Mouse (Mus musculus) inflammation-experienced regulatory T-cells, adult 6 months (primary cell): ENCODE data around the gene Snrk. TPM values are rescaled to one million over a fixed set of nuclear protein-coding genes. Genes with fewer than 3 reads are reported as not detected.
A peak's percentile ranks its signal among the peaks of the same experiment; 100 is the strongest.

Experiments
- ATAC-seq: one replicate; pipeline ENCODE4 v1.8.0; 2017
- polyA plus RNA-seq, 3 experiments: library from polyadenylated mRNA; unstranded; fragments of 100-300 nt; shearing (Covaris generic); gene quantifications; one replicate each; pipeline ENCODE4 v1.2.1; 2017

Gene Snrk
- 10 to 100 TPM; 20.1 to 26.7 (median 25.2) TPM for polyA plus RNA-seq

DNA sequence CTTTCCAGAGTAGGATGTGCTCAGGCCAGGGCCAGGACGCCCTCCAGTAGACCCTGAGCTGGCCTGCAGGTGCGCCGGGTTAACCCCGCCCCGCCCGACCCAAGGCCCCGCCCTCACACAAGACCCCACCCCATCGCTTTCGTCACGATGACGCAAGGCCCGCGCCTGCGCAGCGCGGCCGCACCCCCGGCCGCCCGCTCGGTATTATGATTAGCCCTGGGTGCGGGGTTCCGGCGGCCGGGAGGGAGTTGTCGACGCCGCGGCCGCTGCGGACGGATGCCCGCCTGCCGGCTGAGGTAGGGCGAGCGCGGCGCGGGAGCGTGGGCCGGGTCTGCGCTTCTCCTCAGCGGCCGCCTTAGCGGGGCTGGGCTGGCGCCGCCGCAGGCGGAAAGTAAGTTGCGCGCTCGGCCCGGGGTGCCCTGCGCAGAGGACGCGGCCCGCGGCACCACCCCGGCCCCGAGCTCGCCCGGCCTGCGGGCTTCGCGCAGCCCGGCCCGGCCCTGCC lies at the start of gene Snrk:
Gene Snrk, plus strand, starts transcription at position 155 of the 505 bp plus-strand sequence.
- ATAC-seq, result peak; percentile 85

DNA sequence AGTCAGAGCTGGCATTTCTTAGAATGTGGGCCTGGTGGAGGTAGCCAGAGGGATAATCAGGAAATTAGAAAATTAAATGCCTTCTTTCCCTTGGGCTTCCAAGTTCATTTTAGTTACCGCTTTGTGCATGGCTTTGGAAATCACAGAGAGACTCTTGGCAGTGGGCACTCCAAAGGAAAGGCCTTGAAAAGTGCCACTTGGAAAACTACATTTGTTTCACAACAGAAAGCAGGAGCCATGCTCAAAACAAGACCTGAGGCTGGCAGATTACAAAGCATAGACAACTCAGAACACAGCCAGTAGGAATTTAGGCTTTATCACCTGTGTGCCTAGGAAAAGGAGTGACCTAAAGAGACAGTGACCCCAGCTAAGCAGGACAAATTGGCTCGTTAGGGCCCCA lies 49.4 kb upstream of the Snrk start:
- no peak for ATAC-seq

DNA sequence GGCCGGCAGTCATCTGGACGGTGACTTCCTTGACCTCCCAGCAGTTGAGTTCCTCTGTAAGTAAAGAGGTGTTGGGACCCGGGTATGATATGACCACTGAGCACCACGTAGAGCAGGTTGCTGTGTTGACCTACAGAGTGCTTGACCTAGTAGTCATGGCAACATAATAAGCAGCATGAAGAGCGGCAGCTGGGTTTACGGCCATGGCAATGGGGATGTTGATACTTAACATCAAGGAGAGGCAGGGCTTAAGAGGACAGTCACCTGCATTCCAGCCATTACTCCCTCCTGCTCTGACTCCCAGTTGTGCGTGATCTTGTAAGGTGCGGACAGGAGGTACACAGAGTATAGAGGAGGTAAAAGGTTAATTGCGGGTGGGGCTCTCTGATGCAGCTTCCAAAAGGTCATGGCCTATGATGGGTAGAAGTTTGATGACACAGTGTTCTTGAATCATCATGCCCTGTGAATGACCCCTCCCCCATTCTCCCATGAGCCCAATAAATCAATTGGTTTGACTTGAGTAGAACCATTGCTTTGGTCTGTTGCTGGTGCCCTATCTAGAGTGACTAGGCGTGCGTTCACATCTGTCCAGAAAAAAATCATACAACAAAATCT lies 47.4 kb upstream of the Snrk start:
- ATAC-seq, result no peak

DNA sequence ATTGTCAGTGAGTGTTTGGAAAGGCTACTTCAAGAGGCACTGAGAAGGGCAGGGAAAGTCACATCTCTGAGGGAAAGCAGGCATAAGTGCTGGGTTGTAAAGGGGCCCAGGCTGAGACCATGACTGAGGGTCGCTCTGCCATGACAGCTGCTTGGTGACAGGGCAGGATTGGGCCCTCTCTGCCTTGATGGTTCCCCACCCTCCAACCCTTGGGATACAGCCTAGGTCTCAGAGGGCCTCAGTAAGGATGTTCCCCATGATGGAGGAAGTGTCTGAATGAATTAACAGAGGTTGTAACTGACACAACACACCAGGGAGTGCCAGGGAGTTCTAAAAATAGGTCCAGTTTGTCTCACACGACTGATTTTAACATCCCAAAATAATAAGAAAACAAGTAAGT lies 43.1 kb upstream of the Snrk start:
- no peak for ATAC-seq

DNA sequence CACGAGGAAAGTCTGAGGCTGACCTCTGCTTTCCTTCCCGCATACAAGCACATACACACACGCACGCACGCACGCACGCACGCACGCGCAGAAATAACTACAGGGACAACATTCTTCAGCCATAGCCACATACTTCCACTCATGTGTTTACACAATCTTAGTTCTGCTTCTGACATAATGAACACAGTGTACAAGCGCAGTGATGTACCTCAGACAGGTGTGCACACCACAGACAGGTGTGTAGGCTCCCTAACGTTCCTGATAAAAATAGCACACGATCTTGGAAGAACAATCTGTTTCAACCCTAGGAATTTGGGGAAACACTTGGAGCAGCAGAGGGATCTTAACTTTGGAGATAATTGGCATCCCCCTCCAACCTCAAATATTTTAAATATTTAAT lies 42.5 kb upstream of the Snrk start:
- no peak for ATAC-seq

DNA sequence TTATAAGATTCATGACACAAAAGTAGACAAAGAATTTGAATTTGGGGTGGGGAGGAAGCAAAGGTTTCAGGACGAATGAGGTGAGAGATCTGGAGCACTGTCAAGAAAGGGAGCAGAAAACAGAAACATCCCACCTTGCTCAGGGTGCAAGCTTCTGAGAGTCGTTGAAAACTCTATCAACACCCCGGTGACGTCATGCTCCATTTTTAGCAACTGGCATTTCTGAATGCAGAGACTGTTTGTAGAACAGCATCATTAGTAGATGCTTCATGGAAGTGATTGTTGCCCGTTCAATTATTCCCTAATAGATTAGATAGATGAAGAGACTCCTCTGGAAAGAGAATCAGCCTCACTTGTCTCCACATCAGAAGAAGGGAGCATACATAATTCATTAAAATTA lies 38.6 kb upstream of the Snrk start:
- no peak for ATAC-seq

DNA sequence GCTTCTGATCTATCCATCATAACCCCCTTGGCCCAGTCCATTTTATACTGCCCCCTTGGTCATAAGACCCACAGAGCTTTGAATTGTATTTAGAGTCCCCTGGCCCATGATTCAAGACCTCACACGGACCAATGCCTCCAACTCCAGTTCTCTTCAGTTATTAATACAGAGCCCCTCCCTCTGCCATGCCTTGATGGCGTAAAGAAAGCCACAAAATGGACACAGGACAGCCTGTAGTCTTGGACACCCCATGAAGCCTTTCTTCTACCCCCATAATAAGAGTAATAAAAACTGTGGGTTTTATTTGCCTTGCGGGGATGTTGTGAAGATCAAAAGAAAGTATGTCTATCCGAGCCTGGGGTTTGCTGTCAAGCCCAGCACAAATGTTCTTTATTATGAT lies 33.4 kb upstream of the Snrk start:
- ATAC-seq, result no peak

DNA sequence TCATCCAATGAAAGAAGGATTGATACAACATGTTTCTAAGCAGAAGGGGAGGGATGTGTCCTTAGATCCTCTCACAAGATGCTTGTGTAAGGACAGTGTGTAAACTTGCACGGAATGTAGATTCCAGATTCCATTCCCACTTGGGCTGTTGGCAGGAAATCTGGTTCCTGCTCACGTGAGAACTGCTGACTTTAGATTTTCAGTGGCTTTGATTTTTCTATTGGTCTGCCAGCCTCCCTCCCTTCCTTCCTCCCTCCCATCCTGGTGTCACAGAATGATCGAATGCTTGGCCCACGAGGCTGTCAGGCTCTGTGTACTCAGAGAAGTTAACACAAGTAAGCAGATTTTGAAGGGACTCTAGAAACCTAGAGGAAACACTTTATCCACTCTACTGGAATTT lies 32.9 kb upstream of the Snrk start:
- no peak for ATAC-seq

DNA sequence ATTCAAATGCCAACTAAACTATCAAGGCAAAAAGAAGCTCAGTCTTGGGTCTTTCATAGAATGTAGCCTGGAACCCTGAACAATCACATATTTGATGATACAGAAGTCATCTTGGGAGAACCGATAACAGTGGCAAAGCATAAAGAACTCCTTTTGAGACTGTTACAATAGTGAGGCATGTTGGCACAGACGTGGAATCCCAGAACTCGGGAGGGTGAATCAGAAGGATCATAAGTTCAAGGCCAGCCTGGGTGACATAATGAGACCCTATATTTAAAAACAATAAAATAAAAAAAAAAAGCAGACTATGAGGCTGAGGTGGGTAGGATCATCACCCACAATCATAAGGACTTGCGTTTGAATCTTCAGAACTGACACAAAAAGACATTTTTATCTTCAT lies 32.4 kb upstream of the Snrk start:
- ATAC-seq, result no peak

DNA sequence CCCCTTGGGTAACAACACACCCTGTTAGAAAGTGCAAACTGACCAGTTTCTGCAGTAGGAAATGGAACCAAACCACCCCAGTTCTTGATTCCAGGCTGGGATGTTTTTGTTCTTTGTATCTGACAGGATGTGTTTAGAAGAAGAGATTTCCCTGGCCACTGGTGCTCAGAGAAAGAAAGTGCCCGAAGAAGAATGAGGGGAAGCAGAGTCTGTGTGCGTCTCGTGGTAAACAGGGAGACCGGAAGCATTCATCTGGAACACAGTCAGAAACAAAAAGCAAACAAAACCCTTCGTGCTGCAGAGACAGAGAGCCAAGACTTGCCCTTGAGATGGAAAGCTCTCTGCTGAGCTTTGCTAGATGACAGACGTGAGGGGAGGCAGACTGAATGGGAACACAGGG lies 32.0 kb upstream of the Snrk start:
- no peak for ATAC-seq

DNA sequence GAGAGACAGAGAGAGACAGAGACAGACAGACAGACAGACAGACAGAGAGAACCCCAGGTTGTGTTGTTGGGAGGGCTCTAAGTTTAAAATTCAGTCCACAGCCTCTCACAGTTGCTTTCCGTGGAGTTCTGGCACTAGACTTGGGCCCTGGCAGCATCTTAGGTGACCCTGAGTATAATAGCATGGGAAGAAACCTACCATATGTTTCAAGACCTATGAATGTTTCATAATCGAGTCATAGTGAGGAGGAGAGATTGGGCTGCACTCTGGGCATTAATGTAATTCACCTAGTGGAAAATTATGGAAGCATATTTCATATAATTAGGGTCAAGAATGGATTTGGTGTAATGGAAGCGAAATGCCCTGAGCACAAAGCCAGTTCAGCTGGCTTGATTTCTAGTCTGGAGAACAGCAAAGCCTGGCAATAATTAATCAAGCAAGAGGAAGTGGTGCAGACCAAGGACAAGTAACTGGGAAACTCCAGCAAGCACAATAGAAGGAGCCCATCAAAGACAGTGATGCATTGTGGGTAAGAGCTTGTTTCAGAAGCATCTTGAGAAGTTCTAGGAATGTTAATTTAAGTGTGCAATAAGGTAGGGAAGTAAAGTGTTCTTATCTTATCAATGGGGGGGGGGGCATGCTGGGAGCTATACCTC lies 31.4 kb upstream of the Snrk start:
- ATAC-seq, result no peak

DNA sequence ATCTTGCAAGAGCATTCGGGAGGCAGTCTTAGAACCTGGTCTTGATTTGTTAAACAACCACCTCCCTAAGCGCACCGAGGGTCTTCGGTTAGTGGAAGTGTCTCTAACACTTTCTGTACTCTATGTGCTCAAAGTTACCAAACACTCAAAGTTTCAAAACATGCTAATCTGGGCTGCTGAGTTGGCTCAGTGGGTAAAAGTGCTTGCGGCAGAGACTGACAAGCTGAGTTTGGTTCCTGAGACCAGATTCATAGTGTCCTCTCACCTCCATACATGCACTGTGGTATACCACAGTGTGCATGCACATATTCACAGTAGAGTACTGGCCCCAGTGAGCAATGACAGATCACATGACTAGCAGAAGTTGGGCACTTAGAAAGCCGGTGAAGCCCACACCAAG lies 30.0 kb upstream of the Snrk start:
- no peak for ATAC-seq

DNA sequence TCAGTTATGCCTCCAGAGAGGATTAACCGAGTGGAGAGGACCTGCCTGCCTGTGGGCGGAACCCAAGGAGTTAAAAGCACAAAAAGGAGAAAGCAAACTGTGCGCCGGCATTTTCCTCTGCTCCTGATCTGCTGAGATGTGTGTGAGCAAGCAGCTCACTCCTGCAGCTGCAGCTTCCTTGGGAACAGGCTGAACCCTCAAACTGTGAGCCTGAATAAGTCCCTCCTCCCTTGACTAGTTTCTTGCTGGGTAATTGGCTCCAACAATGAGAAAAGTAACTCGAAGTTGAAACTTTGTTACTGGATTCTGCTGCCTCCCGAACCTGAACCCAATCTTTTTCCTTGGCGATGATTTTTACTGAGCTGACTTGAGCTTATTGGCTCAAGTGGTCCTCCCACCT lies 25.9 kb upstream of the Snrk start:
- no peak for ATAC-seq

DNA sequence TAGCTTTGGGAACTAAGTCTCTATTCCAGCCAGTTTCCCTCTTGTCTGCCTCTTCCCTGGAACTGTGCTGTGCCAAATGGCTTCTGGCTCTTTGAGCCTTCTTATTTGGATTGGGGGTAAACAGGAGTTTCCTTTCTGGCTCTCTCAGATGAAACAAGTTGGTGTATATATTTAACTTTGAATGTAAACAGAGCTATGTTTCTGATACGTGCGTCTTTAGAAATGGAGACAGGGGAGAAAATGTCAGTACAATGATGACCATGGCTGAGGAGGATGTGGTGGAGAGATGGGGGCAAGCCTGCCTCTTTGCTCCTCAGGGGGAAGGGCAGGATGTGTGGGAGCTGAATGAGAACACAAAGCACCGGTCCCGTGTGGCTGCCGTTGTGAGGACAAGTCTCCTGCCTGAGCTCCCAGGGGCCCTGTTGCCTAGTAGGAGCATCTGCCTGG lies 25.3 kb upstream of the Snrk start:
- no peak for ATAC-seq

DNA sequence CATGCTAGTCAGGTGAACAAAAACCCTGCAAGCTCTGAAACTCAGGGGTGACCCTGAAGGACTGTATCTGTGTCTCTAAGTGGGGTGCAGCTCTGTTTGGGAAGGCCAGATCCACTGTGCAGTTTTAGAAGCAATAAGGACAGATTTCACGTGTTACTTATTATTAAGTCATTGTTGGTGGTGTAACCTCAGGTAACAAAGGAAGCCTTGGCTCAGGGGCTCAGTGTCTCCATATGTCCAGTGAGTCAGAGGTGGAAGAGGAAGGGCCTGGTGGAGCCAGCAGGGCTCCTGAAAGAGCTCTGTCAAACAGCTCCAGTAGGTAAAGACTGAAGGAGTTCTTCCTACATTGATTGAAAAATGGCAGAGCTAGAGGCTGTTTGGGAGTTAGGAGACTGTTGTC lies 22.9 kb upstream of the Snrk start:
- no peak for ATAC-seq

DNA sequence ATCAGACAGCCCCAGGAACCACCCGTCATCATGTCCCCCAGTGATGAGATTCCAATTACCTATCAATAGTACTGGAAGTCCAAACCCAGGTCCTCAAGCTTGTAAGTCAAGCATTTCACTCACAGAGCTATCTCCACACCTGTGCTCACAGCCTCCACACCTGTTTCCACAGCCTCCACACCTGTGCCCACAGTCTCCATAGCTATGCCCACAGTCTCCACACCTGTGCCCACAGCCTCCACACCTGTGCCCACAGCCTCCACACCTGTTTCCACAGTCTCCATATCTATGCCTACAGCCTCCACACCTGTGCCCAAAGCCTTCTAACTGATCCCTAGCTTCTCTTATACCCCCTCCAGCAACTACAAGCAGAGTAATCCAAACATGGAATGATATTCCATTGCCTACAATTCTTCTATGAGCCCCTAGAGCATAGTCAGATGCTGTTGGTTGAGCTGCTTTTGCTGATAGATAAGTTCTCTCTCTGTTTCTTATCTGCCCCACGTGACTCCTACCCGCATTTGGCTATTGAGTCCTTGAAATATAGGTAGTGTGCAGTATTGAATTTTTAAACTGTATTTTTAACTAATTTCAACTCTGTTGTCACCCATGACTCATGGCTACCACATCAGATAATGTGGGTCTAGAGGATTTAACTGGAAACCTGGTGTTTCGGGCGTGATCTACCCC lies 20.1 kb upstream of the Snrk start:
- no peak for ATAC-seq

DNA sequence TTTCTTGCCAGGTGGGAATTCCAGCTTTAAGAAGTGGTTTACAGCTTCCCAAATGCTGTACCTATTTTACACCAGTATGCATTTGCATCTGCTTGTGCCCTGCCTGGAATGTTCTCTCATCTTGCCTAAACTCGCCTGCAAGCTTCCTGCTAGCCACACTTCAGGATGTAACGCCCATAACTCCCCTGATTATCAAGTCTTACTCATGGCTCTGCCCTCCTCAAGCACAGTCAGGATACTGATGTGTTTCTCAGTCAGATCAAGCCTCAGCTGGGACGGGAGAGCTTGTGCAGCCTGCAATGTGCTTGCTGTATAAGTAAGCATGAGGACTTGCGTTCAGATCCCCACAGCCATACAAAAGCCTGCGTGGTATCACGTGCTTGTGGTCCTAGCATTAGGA lies 19.5 kb upstream of the Snrk start:
- no peak for ATAC-seq

DNA sequence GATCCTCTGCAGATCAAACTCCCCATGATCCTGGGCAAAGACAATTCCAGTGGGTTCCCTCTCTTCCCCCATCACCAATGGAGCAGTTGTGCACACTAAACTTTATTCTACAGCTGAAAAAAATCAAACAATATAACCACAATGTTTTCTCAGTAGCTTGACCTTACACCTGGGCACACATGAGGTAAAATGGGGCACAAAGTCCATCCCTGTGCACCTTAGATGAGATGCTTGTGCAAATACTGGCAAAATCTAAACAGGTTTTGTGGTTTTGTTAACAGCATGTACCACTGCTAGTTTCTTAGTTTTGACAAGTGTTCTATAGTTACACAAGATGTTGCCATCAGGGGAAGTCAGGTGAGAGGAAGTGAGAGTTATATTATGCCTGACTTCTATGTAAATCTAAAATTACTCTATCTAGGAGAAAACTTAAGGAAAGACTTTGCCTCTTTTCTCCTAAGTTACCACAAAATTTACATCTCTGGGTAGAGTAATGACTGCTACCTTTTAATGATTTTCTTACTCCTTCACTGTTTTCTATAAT lies 16.4 kb upstream of the Snrk start:
- ATAC-seq, result no peak

DNA sequence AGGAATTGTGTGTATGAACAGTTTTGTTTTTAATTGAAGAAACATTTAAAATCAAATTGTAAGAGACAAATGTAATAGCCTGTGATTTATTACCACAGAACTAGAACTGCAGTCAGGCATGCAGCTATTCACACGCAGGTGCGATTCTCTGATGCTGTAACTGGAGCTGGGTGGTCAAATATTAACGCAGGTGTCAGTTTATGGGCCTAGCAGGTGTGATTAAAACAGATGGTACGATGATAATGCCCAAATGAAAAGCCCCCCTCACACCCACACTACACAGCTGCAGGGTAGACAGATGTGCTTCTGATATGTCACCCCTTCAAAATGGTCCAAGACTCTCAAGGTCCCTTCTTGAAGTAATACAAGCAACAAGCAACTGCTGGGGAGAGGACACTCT lies 15.9 kb upstream of the Snrk start:
- no peak for ATAC-seq

DNA sequence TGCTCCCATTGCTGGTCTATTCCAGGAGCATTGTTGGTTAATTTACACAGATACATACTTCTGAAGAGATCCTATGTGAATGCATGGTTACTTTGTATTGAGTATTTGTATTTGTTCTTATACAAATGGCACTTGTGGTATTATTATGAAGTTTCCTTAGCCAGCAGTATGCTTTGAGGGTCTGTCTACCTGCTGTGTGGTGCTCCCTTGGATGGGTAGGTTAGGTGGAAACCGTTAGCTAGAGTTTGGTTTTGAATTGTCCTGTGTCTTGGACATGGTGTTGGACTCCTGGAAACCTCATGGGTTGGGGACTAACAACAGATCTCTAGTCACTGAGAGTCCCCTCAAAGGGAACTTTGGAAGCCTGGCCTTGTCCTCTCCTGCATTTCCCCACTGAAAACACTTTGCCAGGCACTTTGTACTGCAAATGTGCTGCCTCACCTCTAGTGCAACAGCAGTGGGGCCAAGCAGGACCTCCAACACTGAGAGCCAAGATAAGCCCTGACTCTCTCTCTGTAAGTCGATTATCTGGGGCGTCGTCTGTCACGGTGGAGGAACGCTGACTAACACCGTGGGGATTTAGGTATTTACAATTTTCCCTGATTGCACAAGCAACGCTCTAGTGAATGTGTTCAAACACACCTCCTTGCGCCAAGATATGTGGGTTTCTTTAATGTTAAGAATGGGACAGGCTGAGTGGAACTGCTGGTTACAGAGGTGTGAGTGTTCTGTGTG lies 13.3 kb upstream of the Snrk start:
- no peak for ATAC-seq

DNA sequence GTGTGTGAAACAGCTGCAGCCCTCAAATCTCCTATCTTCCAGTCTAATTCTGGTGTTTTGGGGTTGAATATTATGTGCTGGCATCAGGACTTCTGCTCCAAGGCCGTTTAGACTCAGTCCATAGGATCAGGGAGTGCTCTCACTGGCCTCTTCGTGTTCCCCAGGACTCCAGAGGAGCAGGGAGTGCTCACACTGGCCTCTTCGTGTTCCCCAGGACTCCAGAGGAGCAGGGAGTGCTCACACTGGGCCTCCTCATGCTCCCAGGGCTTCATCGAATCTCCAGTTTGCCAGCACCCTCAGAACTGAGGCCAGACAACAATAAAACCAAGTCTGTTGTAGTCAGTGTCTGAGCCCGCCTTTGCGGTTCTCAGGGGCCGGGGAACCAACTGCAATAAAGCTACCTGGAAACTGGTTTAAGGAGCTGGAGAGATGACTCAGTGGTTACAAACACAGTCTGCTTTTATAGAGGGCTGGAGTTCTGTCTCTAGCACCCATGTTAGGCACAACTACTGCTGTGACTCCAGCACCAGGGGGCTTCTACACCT lies 12.7 kb upstream of the Snrk start:
- ATAC-seq, result no peak

DNA sequence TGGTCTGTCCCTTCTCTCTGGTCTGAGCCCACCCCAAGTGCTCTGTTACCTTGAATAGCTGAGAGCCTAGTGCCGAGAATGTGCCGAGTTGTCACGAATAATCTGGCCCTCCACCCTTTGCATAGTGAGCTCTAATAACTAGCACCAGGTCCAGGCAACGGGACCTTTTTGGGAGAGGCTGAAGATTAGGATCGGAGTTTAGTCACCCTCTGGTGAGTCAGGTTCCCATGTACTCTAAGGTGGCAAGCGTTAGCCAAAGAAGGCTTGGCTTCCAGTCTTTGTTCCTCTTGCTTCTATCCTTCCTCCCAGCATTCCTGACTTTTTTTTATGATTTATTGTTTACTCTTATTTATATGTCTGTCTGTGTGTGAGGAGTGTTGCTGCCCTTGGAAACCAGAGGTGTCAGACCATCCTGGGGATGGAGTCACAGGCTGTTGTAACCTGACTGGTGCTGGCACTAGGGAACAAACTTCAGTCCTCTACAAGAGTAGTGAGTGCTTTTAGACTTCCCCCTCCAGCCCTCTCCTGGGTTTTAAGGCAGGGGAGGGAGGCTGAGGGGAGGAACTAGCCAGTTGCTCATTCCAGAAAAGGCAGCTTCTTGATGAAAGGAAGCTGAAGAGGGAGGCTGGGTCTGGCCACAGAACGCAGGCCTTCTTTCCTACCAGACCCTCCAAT lies 9.2 kb upstream of the Snrk start:
- no peak for ATAC-seq
